In the genomic region with DNA sequence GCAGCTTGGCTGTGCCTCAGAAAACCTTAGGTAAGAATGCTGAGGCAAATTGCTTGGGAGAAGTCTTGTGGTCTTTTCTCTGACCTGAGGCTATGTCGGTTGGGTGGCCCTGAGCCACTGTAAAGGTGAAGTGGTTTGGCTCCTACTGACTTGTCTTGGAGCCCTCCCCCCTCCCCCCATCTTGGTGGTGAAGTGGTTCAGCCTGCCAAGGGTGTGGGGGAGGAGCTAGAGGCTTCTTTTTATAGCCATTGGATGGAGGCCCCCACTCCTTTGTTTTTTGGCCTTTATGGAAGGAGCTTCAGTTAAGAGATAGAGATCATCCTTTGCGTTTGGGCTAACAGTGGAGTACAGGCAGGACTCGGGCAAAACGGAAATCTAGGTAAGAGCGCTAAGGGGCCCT, we compare ENCODE assay signal across 8 mouse cellular contexts. TPM values are rescaled to one million over a fixed set of nuclear protein-coding genes. Genes with fewer than 3 reads are reported as not detected.
DNase-seq lines count a peak whose midpoint lies in the region; ATAC-seq and TF ChIP-seq lines count a peak whose summit lies in the region.

Gene Trim13 (plus strand): TSS at position 280 of the 400 bp plus-strand sequence.

- no peak for DNase-seq in layer of hippocampus, adult 2 months (ENCODE audit: low spot score in 2 of 2)
- no peak for DNase-seq in layer of hippocampus, adult 11-12 months (ENCODE audit: low spot score)
- DNase-seq in hindbrain, embryonic 11.5 days (ENCODE audit: low spot score): no peak
- DNase-seq in liver, embryonic 14.5 days (ENCODE audit: low read depth in 3 of 3, low spot score in 3 of 3): peak in 2 of 3 experiments; percentile 14 to 38
- DNase-seq in thymus, postnatal 14 days: peak; percentile 47
- no peak for DNase-seq in right cerebral cortex, adult 18-20 months

- H3K4me3 ChIP-seq in layer of hippocampus, adult 2 months: peak within 1 kb of the TSS; percentile 83
- peak within 1 kb of the TSS; percentile 92 for H3K4me3 ChIP-seq in brown adipose tissue, adult 24 weeks (ENCODE audit: insufficient read depth, low read depth, low read length)
- peak within 1 kb of the TSS; percentile 72; the same call in 1 of the 2 replicates for H3K4me3 ChIP-seq in hindbrain, embryonic 11.5 days (ENCODE audit: low read depth, low read length)
- peak within 1 kb of the TSS; percentile 77 to 95 for H3K4me3 ChIP-seq in liver, embryonic 14.5 days (ENCODE audit: insufficient read depth in 1 of 2, low read depth in 2 of 2, low read length in 2 of 2)

- H3K4me2 ChIP-seq in hindbrain, embryonic 11.5 days (replicated peaks; ENCODE audit: low read depth, low read length): peak within 1 kb of the TSS; percentile 67
- H3K4me2 ChIP-seq in liver, embryonic 14.5 days (ENCODE audit: low read depth): peak within 1 kb of the TSS; percentile 72

- no peak for TF ChIP-seq EP300 in liver, embryonic 14.5 days (IDR thresholded peaks at IDR 0.05; ENCODE audit: low read depth)

- H3K27ac ChIP-seq in layer of hippocampus, adult 2 months: peak within 1 kb of the TSS; percentile 92
- no peak within 1 kb of the TSS for H3K27ac ChIP-seq in brown adipose tissue, adult 24 weeks (replicated peaks; ENCODE audit: low read depth, low read length)
- no peak within 1 kb of the TSS for H3K27ac ChIP-seq in hindbrain, embryonic 11.5 days (ENCODE audit: low read depth, low read length)
- peak within 1 kb of the TSS; percentile 5; the same call in 1 of the 2 replicates for H3K27ac ChIP-seq in liver, embryonic 14.5 days

- no peaks in the 10 kb centered on the region for H3K36me3 ChIP-seq in hindbrain, embryonic 11.5 days (ENCODE audit: control insufficient read depth, insufficient read depth, low read length)
- no peaks in the 10 kb centered on the region; the same call in 1 of the 2 replicates for H3K36me3 ChIP-seq in liver, embryonic 14.5 days (replicated peaks; ENCODE audit: control insufficient read depth, insufficient read depth, low read depth)

- peaks cover 7% of the 10 kb centered on the region; the same call in 1 of the 2 replicates for H3K4me1 ChIP-seq in brown adipose tissue, adult 24 weeks (ENCODE audit: control insufficient read depth, insufficient read depth, insufficient read length, low read length)
- H3K4me1 ChIP-seq in hindbrain, embryonic 11.5 days (replicated peaks; ENCODE audit: control insufficient read depth, insufficient read depth, low read length): no peaks in the 10 kb centered on the region
- peaks cover 8 to 18% of the 10 kb centered on the region in 2 experiments; a peak in 3 of 4 replicates for H3K4me1 ChIP-seq in liver, embryonic 14.5 days (replicated peaks; ENCODE audit: control insufficient read depth in 2 of 2, insufficient read depth in 2 of 2, low read length in 1 of 2)

- 48% methylated on average over 5 of the region's 5 CpGs for WGBS in hindbrain, embryonic 11.5 days
- 17% methylated on average over 5 of the region's 5 CpGs for WGBS in liver, embryonic 14.5 days (ENCODE audit: insufficient replicate concordance)

- no peaks in the 10 kb centered on the region for H3K27me3 ChIP-seq in hindbrain, embryonic 11.5 days (ENCODE audit: control insufficient read depth, insufficient read depth, low read length)
- H3K27me3 ChIP-seq in liver, embryonic 14.5 days (ENCODE audit: control insufficient read depth, insufficient read depth, low read length): no peaks in the 10 kb centered on the region

- no peak for TF ChIP-seq CTCF in layer of hippocampus, adult 2 months (conservative IDR thresholded peaks at IDR 0.05)
- no peak for TF ChIP-seq CTCF in liver, embryonic 14.5 days (IDR thresholded peaks at IDR 0.05; ENCODE audit: low read depth)

- no peaks in the 10 kb centered on the region for H3K9me3 ChIP-seq in hindbrain, embryonic 11.5 days (ENCODE audit: control insufficient read depth, low read length)
- no peaks in the 10 kb centered on the region for H3K9me3 ChIP-seq in liver, embryonic 14.5 days (ENCODE audit: control insufficient read depth, low read length)

- H3K9ac ChIP-seq in hindbrain, embryonic 11.5 days (ENCODE audit: low read depth, low read length): 0 out of 2 replicates have a peak within 1 kb of the TSS, but pooled peaks have one; percentile 87
- peak within 1 kb of the TSS; percentile 90 for H3K9ac ChIP-seq in liver, embryonic 14.5 days (replicated peaks)

- ATAC-seq in hindbrain, embryonic 11.5 days (ENCODE audit: low FRiP score): no peak
- ATAC-seq in liver, embryonic 14.5 days (ENCODE audit: insufficient read depth): peak; percentile 19; the same call in 1 of the 2 replicates
- ATAC-seq in erythroid progenitor cell, adult 5-6 weeks (replicated peaks; ENCODE audit: low FRiP score, poor library complexity, severe bottlenecking): no peak

RNA-seq across cellular contexts. Expression of gene Trim13, which starts in this region (rescaled TPM):
- 10 to 100 TPM; 11.4 to 12.4 TPM for total RNA-seq in layer of hippocampus, adult 2 months (2021)
- 5.8 and 7.3 TPM in 2 replicates for polyA plus RNA-seq in brown adipose tissue, adult 24 weeks (2012; ENCODE audit: insufficient read depth, insufficient read length, missing spikeins)
- polyA plus RNA-seq in hindbrain, embryonic 11.5 days (2014; fragmentation: Nextera tagmentation; extraction: Ambion mirVana): 35.4 and 40.2 TPM in 2 replicates
- polyA plus RNA-seq in liver, embryonic 14.5 days (2012; rRNA removed): 1.9 and 2.7 TPM in 2 replicates
- 4.0 and 4.3 TPM in 2 replicates for polyA plus RNA-seq in liver, embryonic 14.5 days (2014; fragmentation: Nextera tagmentation; extraction: Ambion mirVana)
- total RNA-seq in erythroid progenitor cell, adult 5-6 weeks (2015; ENCODE audit: low replicate concordance): 4.0 TPM in 1 of 2 replicates, not detected in the other
- total RNA-seq in erythroid progenitor cell, adult 5-6 weeks (2017; ENCODE audit: low replicate concordance): 3.1 TPM in 1 of 2 replicates, not detected in the other

Comparison
In these comparisons a context has a peak if more than half of its experiments do, and no peak if none do; other contexts are left out.
1. DNase-seq: peak in liver, embryonic 14.5 days (2 of 3) and thymus, postnatal 14 days (single experiment); none in layer of hippocampus, adult 2 months (0 of 2), layer of hippocampus, adult 11-12 months (single experiment), hindbrain, embryonic 11.5 days (single experiment) and right cerebral cortex, adult 18-20 months (single experiment).
2. H3K27ac ChIP-seq: peak in layer of hippocampus, adult 2 months (single experiment) and liver, embryonic 14.5 days (single experiment); none in brown adipose tissue, adult 24 weeks (single experiment) and hindbrain, embryonic 11.5 days (single experiment).
3. Peak in every context shown above with its lines, with median percentiles within 50 percentile points of each other: H3K4me3 ChIP-seq.